Mouse (Mus musculus) duodenum, adult 2 months (tissue): ENCODE measurements around the gene 4930467E23Rik. TPM values are rescaled to one million over a fixed set of nuclear protein-coding genes. Genes with fewer than 3 reads are reported as not detected.

Source experiments
- polyA plus RNA-seq: library from polyadenylated mRNA; depleted of rRNA; stranded (reverse); fragments of >200 nt; gene quantifications from 2 replicates; pipeline ENCODE4 v1.2.3, GENCODE M21; 2012; ENCODE audit warnings: low replicate concordance; rRNA removed

The 4930467E23Rik gene
- polyA plus RNA-seq = not detected in 2 replicates

GRCm38 (mm10) chr8:19729276-19729675 is at the start of gene 4930467E23Rik:
4930467E23Rik (plus strand) TSS chr8:19729576.

Other genes starting within 250 kb of the 4930467E23Rik start
- not detected in 2 replicates for gene Defb7, start 234.5 kb upstream of the 4930467E23Rik start, polyA plus RNA-seq
- gene Gm31371, start 173.8 kb downstream of the 4930467E23Rik start, polyA plus RNA-seq = not detected in 2 replicates